Mouse (Mus musculus) CH12.LX (cell line): ENCODE measurements around the gene Ccdc15. TPM values are rescaled to one million over a fixed set of nuclear protein-coding genes. Genes with fewer than 3 reads are reported as not detected.

ENCODE experiments used
- DNase-seq: peaks from one replicate; pipeline ENCODE4 v3.0.0-alpha.2; 2013; ENCODE audit errors: extremely low read depth
- H3K27ac ChIP-seq: 2 replicates; pipeline ENCODE4 v1.5.1; 2012; ENCODE audit warnings: low read depth, mild to moderate bottlenecking, control low read depth, moderate library complexity; ENCODE audit not compliant: insufficient read depth
- H3K27me3 ChIP-seq: replicated peaks from 2 replicates; pipeline ENCODE3; 2012; ENCODE audit warnings: inconsistent platforms
- H3K36me3 ChIP-seq, 2 experiments: replicated peaks in 1 of 2; 2 replicates each; pipeline versions ENCODE3 to v1.6.1; 2012; ENCODE audit warnings: inconsistent platforms in 1 of 2, low read length in 1 of 2, mild to moderate bottlenecking in 1 of 2, mixed read lengths in 1 of 2, moderate library complexity in 1 of 2; ENCODE audit not compliant: control insufficient read depth in 1 of 2, insufficient read depth in 1 of 2
- H3K4me1 ChIP-seq, 2 experiments: 2 replicates each; pipeline ENCODE4 v1.6.1; 2012; ENCODE audit warnings: inconsistent platforms in 1 of 2, moderate library complexity in 1 of 2; ENCODE audit not compliant: insufficient read depth in 2 of 2, control insufficient read depth in 1 of 2
- H3K4me2 ChIP-seq: 2 replicates; pipeline ENCODE4 v1.6.1; 2012; ENCODE audit warnings: low read depth, mild to moderate bottlenecking, control low read depth; ENCODE audit not compliant: poor library complexity, insufficient read depth, severe bottlenecking
- H3K4me3 ChIP-seq, 3 experiments: fragments of 150-350 bp in 1 of 3; sonication (generic) in 1 of 3; replicated peaks in 1 of 3; 2 replicates each; pipeline versions ENCODE3 to v1.5.1; 2011 to 2012; ENCODE audit warnings: low read depth in 2 of 3, low read length in 2 of 3, mild to moderate bottlenecking in 2 of 3, moderate library complexity in 2 of 3, control low read depth in 1 of 3, improper control_type of control experiment in 1 of 3, inconsistent platforms in 1 of 3, mixed read lengths in 1 of 3; ENCODE audit not compliant: poor library complexity in 1 of 3
- H3K79me2 ChIP-seq: replicated peaks from 2 replicates; pipeline ENCODE4 v1.6.1; 2012; ENCODE audit warnings: mild to moderate bottlenecking, moderate library complexity; ENCODE audit not compliant: control insufficient read depth, poor library complexity, insufficient read depth, severe bottlenecking; ENCODE audit errors: extremely low read depth
- H3K9ac ChIP-seq: 2 replicates; pipeline ENCODE4 v1.6.1; 2012; ENCODE audit warnings: low read depth, mild to moderate bottlenecking, control low read depth, moderate library complexity; ENCODE audit not compliant: insufficient read depth
- H3K9me3 ChIP-seq: replicated peaks from 2 replicates; pipeline ENCODE3; 2012; ENCODE audit warnings: low read length, inconsistent platforms, mixed read lengths
- CHD2 ChIP-seq: IDR thresholded peaks from 2 replicates; pipeline ENCODE4 v1.6.1; 2011; ENCODE audit warnings: low read length, improper control_type of control experiment
- CTCF ChIP-seq, 2 experiments: IDR thresholded peaks in 1 of 2; conservative IDR thresholded peaks in 1 of 2; 2 replicates each; pipeline ENCODE4 v1.5.1; 2011 to 2012; ENCODE audit warnings: low read depth in 2 of 2, low read length in 2 of 2, improper control_type of control experiment in 1 of 2, inconsistent platforms in 1 of 2, mild to moderate bottlenecking in 1 of 2, moderate library complexity in 1 of 2
- EP300 ChIP-seq: IDR thresholded peaks from 2 replicates; pipeline ENCODE4 v1.6.1; 2011; ENCODE audit warnings: low read length, improper control_type of control experiment
- GABPA ChIP-seq: IDR thresholded peaks from 2 replicates; pipeline ENCODE4 v1.6.1; 2012; ENCODE audit warnings: low read depth, low read length, improper control_type of control experiment, inconsistent platforms; ENCODE audit not compliant: insufficient replicate concordance
- IRF4 ChIP-seq: IDR thresholded peaks from 2 replicates; pipeline ENCODE4 v1.6.1; 2014; ENCODE audit warnings: low read depth, mild to moderate bottlenecking, inconsistent platforms, low read length, improper control_type of control experiment
- JUND ChIP-seq: conservative IDR thresholded peaks from 2 replicates; pipeline ENCODE4 v1.6.1; 2011; ENCODE audit warnings: low read depth, low read length, improper control_type of control experiment
- MAFK ChIP-seq: IDR thresholded peaks from 2 replicates; pipeline ENCODE4 v1.6.1; 2011; ENCODE audit warnings: low read length, improper control_type of control experiment; ENCODE audit not compliant: insufficient replicate concordance
- MAX ChIP-seq: IDR thresholded peaks from 2 replicates; pipeline ENCODE4 v1.6.1; 2011; ENCODE audit warnings: low read length, improper control_type of control experiment
- MAZ ChIP-seq: IDR thresholded peaks from 2 replicates; pipeline ENCODE4 v1.6.1; 2012; ENCODE audit warnings: low read depth, mild to moderate bottlenecking, inconsistent platforms, low read length, improper control_type of control experiment, moderate library complexity
- MEF2A ChIP-seq: IDR thresholded peaks from 2 replicates; pipeline ENCODE4 v1.6.1; 2014; ENCODE audit warnings: low read depth, mild to moderate bottlenecking, inconsistent platforms, low read length, improper control_type of control experiment, borderline replicate concordance
- MXI1 ChIP-seq: IDR thresholded peaks from 2 replicates; pipeline ENCODE4 v1.6.1; 2011; ENCODE audit warnings: mild to moderate bottlenecking, low read depth, low read length, improper control_type of control experiment
- MYC ChIP-seq: IDR thresholded peaks from 2 replicates; pipeline ENCODE4 v1.6.1; 2011; ENCODE audit warnings: low read depth, mild to moderate bottlenecking, improper control_type of control experiment, low read length
- NELFE ChIP-seq: IDR thresholded peaks from 2 replicates; pipeline ENCODE4 v1.6.1; 2011; ENCODE audit warnings: low read depth, low read length, improper control_type of control experiment
- POLR2AphosphoS2 ChIP-seq: IDR thresholded peaks from 2 replicates; pipeline ENCODE4 v1.6.1; 2011; ENCODE audit warnings: low read depth, low read length, improper control_type of control experiment
- RAD21 ChIP-seq: IDR thresholded peaks from 2 replicates; pipeline ENCODE4 v1.6.1; 2011; ENCODE audit warnings: low read depth, mild to moderate bottlenecking, low read length, improper control_type of control experiment, moderate library complexity
- RCOR1 ChIP-seq: conservative IDR thresholded peaks from 2 replicates; pipeline ENCODE4 v1.6.1; 2012; ENCODE audit warnings: low read depth, mild to moderate bottlenecking, inconsistent platforms, low read length, improper control_type of control experiment
- SIN3A ChIP-seq: IDR thresholded peaks from 2 replicates; pipeline ENCODE4 v1.6.1; 2012; ENCODE audit warnings: low read length, improper control_type of control experiment, inconsistent platforms
- SMC3 ChIP-seq: IDR thresholded peaks from 2 replicates; pipeline ENCODE4 v1.6.1; 2011; ENCODE audit warnings: low read depth, low read length, improper control_type of control experiment
- TBP ChIP-seq: conservative IDR thresholded peaks from 2 replicates; pipeline ENCODE4 v1.6.1; 2011; ENCODE audit warnings: low read depth, low read length, improper control_type of control experiment
- UBTF ChIP-seq: IDR thresholded peaks from 2 replicates; pipeline ENCODE4 v1.6.1; 2012; ENCODE audit warnings: low read depth, mild to moderate bottlenecking, inconsistent platforms, low read length, improper control_type of control experiment, moderate library complexity
- USF1 ChIP-seq: IDR thresholded peaks from 2 replicates; pipeline ENCODE4 v1.6.1; 2014; ENCODE audit warnings: low read depth, mild to moderate bottlenecking, inconsistent platforms, low read length, improper control_type of control experiment
- USF2 ChIP-seq: conservative IDR thresholded peaks from 2 replicates; pipeline ENCODE4 v1.6.1; 2011; ENCODE audit warnings: low read depth, low read length, improper control_type of control experiment
- ZKSCAN1 ChIP-seq: IDR thresholded peaks from 2 replicates; pipeline ENCODE4 v1.6.1; 2012; ENCODE audit warnings: low read depth, inconsistent platforms, low read length, improper control_type of control experiment, borderline replicate concordance
- dilution Hi-C: fragments of 300-500 bp; cut with MboI; formaldehyde crosslinking; loops from 2 replicates; pipeline ENCODE4 v1.14.3; 2020; ENCODE audit warnings: low sequenced_read_pairs; ENCODE audit not compliant: extremely low pct_unique_long_range_greater_than_20kb, extremely low pct_ligation_motif_present
- in situ Hi-C: fragments of 300-500 bp; cut with MboI; formaldehyde crosslinking; loops from 3 replicates; pipeline ENCODE4 v1.14.3; 2019; ENCODE audit warnings: low sequenced_read_pairs, low pct_ligation_motif_present, low pct_unique_long_range_greater_than_20kb, mixed read lengths
- polyA plus RNA-seq: library from polyadenylated mRNA; unstranded; fragments of >175 nt; gene quantifications from 2 replicates; pipeline ENCODE4 v1.2.1, GENCODE M21; 2012; ENCODE audit warnings: low read depth; ENCODE audit not compliant: insufficient read length
- total RNA-seq, 2 experiments: library from RNA; depleted of rRNA; stranded (reverse); fragments of 300-350 nt in 1 of 2; fragments of >200 nt in 1 of 2; gene quantifications; 2 replicates each; pipeline ENCODE4 v1.2.3; 2012 to 2014

The Ccdc15 gene
- total and polyA plus RNA-seq, 3 experiments = 5.3 to 7.0 (median 6.3) TPM

DNA sequence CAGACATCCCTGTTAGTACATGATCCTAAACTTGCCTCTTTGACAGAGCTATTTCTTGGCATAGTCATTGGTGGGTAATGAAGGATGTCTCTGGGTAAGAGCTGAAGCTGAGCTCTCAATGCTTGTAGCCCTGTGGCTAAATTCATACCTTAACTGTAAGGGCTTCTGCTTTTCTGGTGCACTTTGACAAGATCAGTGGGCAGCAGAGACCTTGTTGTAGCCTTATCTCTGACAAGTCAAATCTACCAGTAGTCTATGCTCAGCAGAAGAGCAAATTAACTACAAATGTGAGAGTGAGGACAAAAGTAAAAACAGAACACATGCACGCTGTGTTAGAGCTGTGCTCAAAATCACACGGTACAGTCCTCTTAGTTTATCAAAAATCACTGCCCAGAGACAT is 81.6 kb downstream of the Ccdc15 start:
- no peak for TF ChIP-seq RCOR1
- TF ChIP-seq, all 38 proteins: peak for 0
- no peak overlapping the region for H3K4me2 ChIP-seq
- no peaks in the 10 kb centered on the region for H3K4me1 ChIP-seq
- DNase-seq = no peak
- no peak overlapping the region for H3K9ac ChIP-seq
- no peaks in the 10 kb centered on the region for H3K27me3 ChIP-seq
- dilution Hi-C loops = no loop called here
- H3K4me3 ChIP-seq = no peak overlapping the region
- H3K36me3 ChIP-seq = peaks cover 0 to 2% of the 10 kb centered on the region in 2 experiments
- no peak overlapping the region for H3K27ac ChIP-seq
- no peaks in the 10 kb centered on the region for H3K79me2 ChIP-seq
- no peaks in the 10 kb centered on the region for H3K9me3 ChIP-seq
- in situ Hi-C loops = no loop called here

DNA sequence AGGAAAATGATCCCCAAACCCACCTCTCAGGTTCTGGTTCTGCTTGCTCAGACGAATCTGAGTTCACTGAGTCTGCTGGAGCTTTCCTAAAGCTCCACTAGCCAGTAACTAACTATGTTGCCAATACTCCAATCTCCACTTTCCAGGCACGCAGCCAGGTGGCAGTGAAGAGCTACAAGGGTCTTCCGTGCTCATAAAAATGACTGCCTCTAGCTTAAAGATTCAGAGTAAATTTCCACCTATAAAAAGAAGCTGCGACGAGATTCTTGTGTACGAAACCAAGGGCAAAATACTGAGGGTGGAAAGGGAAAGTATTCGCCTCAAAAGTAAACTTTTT is 92.4 kb downstream of the Ccdc15 start:
- dilution Hi-C loops (no loop called here), in situ Hi-C loops (no loop called here)
- TF ChIP-seq MAX (0 out of 2 replicates have a peak, but pooled peaks have one; percentile 14), RCOR1 (no peak), MAFK (peak; percentile 12; the same call in 1 of the 2 replicates), TBP (0 out of 2 replicates have a peak, but pooled peaks have one; percentile 0), RAD21 (peak; percentile 50), MEF2A (no peak), SMC3 (peak; percentile 47), CTCF (conservative IDR thresholded peaks at IDR 0.05 in 1 of 2, IDR thresholded peaks at IDR 0.05 in 1 of 2; ENCODE audit: low read depth in 2 of 2, low read length in 2 of 2) (peak in 1 of 2 experiments; percentile 71; a peak in 2 of 4 replicates), MYC (no peak)
- Histone ChIP-seq H3K36me3 (peaks cover 0 to 7% of the 10 kb centered on the region in 2 experiments), H3K4me3 (peak overlapping the region; percentile 60 to 83 (median 64)), H3K4me1 (peaks cover 2 to 25% of the 10 kb centered on the region in 2 experiments; a peak in 3 of 4 replicates), H3K9ac (peak overlapping the region; percentile 41; the same call in 1 of the 2 replicates), H3K27ac (peak overlapping the region; percentile 67), H3K27me3 (no peaks in the 10 kb centered on the region), H3K9me3 (no peaks in the 10 kb centered on the region), H3K79me2 (no peaks in the 10 kb centered on the region; the same call in 1 of the 2 replicates), H3K4me2 (peak overlapping the region; percentile 90)
- peak; percentile 60 for DNase-seq

DNA sequence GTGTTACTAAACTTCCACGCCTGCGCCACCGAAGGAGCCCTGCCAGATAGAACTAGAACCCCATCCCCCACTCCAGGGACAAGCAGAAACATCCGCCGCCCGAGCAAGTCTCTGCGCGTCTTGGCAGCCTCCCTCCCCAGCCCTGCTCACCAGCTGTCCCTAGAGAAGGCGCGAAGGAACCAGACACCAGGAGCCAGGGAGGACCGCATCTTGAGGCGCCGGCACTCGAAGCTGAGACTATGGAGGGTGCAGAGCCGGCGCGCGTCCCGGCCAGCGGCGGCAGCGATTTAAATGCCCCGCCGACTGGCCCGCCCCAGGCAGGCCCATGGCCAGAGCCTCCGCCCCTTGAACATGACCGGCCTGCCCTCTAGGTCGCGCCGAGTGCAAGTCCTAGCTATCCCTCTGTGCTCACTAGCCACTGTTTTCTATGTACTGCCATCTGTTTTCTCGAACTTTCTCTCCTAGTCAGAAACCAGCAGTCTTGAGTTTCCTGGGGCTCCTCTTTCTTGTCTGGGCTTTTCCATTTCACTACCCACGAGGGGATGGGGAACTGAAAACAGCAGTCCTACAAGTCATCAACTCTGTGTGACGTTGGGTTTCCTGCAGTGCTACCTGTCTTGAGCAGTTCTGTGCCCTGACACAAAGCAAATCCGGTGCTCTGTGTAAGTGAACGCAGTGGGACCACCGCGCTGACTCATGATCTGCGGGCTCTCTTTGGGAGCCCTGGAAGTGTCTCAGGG is 92.9 kb downstream of the Ccdc15 start, which contains the start of gene Slc37a2:
Gene Slc37a2 (minus strand): TSS at position 590 of the 740 bp plus-strand sequence.
- peaks cover 0 to 12% of the 10 kb centered on the region in 2 experiments for H3K36me3 ChIP-seq
- H3K4me2 ChIP-seq = peak within 1 kb of the TSS; percentile 90
- peaks cover 2 to 30% of the 10 kb centered on the region in 2 experiments; a peak in 3 of 4 replicates for H3K4me1 ChIP-seq
- H3K9ac ChIP-seq = peak within 1 kb of the TSS; percentile 41
- peak within 1 kb of the TSS; percentile 60 to 83 (median 64) for H3K4me3 ChIP-seq
- H3K79me2 ChIP-seq = no peaks in the 10 kb centered on the region; the same call in 1 of the 2 replicates
- no peaks in the 10 kb centered on the region for H3K27me3 ChIP-seq
- no peaks in the 10 kb centered on the region for H3K9me3 ChIP-seq
- H3K27ac ChIP-seq = peak within 1 kb of the TSS; percentile 67
- DNase-seq = peak; percentile 84
- dilution Hi-C loops = no loop called here
- in situ Hi-C loops = no loop called here
- TF ChIP-seq ZKSCAN1 = no peak
- no peak for TF ChIP-seq JUND
- TF ChIP-seq EP300 = peak; percentile 79
- peak; percentile 78 for TF ChIP-seq CHD2
- peak; percentile 99 for TF ChIP-seq UBTF
- TF ChIP-seq CTCF (conservative IDR thresholded peaks at IDR 0.05 in 1 of 2, IDR thresholded peaks at IDR 0.05 in 1 of 2; ENCODE audit: low read depth in 2 of 2, low read length in 2 of 2) = peak in 1 of 2 experiments; percentile 0; a peak in 1 of 4 replicates
- TF ChIP-seq SIN3A = peak; percentile 82; the same call in 1 of the 2 replicates
- peak; percentile 89 for TF ChIP-seq TBP
- no peak for TF ChIP-seq NELFE
- TF ChIP-seq MAFK = no peak
- TF ChIP-seq USF1 = no peak
- no peak for TF ChIP-seq MXI1
- peak; percentile 85 for TF ChIP-seq IRF4
- no peak for TF ChIP-seq USF2
- no peak for TF ChIP-seq GABPA
- no peak for TF ChIP-seq POLR2AphosphoS2
- 0 out of 2 replicates have a peak, but pooled peaks have one; percentile 15 for TF ChIP-seq MAZ
